Mouse (Mus musculus): Measurements from ENCODE around the gene Zmynd10. TPM values are rescaled to one million over a fixed set of nuclear protein-coding genes. Genes with fewer than 3 reads are reported as not detected.

Gene Zmynd10
- total RNA-seq, 2 experiments from 2014 or later, result not detected

DNA sequence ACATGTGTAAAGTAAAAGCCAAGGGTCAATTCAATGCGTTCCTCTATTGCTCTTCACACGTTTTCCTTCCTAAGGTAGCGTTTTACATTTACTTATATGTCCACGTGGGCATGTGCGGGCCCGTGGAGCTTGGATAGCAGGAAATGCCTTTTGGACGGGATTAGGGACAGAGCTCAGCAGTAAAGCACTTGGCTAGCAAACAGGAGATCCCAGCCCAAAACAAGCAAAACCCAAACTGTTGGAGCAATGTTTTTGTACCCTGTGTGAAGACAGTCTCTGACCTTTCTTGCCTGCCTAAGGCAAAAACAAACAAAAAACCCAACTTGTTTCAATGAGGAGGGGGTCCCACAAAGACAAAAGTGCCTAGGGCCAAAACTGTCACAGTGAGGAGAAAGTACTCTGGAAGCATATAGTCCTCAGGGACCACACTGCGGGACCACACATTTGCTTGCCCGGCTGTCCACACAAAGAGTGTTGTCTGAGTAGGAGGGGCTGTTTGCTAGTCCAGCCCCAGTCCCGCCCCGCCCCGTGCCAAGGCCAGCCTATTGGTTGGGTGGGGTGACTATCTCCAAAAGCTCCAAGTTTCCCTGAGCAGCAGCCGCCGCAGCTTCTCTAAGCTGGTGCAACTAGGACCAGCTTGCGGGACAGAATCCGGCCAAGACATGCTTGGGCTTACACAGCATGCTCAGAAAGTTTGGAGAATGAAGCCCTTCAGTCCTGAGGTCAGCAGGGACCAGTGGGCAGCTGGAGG lies 29.4 kb downstream of the Zmynd10 start, which contains the start of gene Hyal1:
Gene Hyal1 (plus strand): TSS at position 571 of the 751 bp plus-strand sequence.
- ATAC-seq (replicated peaks; ENCODE audit: poor library complexity, severe bottlenecking), result peak; percentile 66

- ATAC-seq (replicated peaks; ENCODE audit: poor library complexity, severe bottlenecking), result no peak
Measured at GRCm38 (mm10) chr9:107577871-107578270, 30.8 kb downstream of the Zmynd10 start.

DNA sequence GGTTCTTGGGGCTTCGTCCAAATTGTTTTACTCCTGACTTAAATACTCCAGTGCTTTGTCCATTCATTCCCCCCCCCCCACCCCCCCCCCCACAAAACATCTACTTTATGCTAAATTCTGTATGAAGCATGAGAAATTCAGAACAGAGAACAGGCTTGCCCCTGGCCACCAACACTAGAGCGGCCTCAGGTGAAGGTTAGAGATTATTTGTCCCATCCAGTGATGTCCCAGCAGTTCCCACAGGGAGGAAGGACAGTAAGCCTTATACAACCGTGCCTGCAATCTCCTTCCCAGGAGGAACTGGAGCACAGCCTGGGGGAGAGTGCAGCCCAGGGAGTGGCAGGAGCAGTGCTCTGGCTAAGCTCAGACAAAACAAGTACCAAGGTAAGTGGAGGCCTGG lies 31.5 kb downstream of the Zmynd10 start, which contains the start of gene Naa80:
Gene Naa80 (plus strand): TSS at position 301 of the 400 bp plus-strand sequence.
- ATAC-seq (replicated peaks; ENCODE audit: poor library complexity, severe bottlenecking), result no peak

DNA sequence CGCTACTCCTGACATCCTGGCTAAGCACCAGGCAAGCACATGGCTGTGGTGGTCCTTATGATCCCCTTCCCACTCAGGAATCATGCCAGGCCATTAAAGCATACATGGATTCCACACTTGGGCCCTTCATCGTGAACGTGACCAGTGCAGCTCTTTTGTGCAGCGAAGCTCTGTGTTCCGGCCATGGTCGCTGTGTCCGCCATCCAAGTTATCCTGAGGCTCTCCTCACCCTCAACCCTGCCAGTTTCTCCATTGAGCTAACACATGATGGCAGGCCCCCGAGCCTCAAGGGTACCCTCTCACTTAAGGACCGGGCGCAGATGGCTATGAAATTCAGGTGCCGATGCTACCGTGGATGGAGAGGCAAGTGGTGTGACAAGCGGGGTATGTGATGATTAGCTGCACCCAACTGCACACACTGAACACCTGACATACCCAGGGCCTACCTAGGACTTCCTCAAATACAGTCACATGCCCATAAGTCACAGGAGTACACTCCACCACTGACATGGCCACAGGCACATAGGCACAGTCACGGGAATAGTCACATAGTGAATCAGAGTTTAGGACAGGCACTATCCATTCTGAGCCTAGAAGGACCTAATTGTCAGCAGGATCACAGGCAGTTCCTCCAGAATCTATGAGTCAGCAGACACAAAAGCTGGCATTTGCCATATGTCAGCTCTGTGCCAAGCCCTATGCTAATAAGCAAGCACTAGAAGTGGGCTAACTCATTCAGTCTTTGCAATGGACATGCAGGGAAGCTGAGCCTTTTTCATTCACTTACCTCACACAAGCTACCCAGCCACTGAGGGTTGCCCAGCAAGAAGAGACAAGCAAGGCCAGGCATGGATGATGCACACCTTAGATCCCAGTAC lies 32.2 kb downstream of the Zmynd10 start:
- ATAC-seq (replicated peaks; ENCODE audit: poor library complexity, severe bottlenecking), result no peak

GRCm38 (mm10) chr9:107580501-107581317 lies 33.6 kb downstream of the Zmynd10 start, which contains the start of gene Hyal3:
TSS of gene Hyal3 (plus strand) at chr9:107580818.
- peak; percentile 78 for ATAC-seq (replicated peaks; ENCODE audit: poor library complexity, severe bottlenecking)

DNA sequence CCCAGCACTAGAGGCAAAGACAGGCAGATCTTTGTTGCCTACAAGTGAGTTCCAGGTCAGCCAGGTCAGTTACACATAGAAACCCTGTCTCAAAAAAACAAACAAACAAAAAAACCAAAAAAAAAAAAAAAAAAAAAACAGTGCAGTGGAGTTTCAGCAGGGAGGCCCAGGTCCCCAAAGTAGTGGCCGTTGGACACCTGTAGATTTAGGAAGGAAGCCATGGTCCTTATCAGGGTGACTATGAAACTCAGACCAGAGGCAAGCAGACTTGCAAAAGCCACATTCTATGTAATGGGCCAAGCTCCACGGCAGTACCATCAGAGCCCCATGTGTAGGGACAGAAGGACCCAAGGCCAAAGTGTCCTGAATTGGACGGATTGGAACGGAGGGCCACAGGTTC lies 34.5 kb downstream of the Zmynd10 start:
- no peak for ATAC-seq (replicated peaks; ENCODE audit: poor library complexity, severe bottlenecking)

- ATAC-seq (replicated peaks; ENCODE audit: poor library complexity, severe bottlenecking), result no peak
Measured at GRCm38 (mm10) chr9:107582509-107583062, 35.5 kb downstream of the Zmynd10 start.

DNA sequence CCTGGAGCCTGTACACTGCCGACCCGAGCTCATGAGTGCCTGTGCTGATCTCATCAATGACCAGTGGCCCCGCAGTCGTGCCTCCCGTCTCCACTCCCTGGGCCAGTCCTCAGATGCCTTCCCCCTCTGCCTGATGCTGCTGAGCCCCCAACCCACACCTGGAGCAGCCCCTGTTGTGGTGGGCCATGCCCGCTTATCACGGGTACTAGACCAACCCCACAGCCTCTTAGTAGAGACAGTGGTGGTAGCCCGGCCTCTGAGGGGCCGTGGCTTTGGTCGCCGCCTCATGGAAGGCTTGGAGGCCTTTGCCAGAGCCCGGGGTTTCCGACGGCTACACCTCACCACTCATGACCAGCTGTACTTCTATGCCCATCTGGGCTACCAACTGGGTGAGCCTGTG lies 36.1 kb downstream of the Zmynd10 start:
- ATAC-seq (replicated peaks; ENCODE audit: poor library complexity, severe bottlenecking), result no peak

GRCm38 (mm10) chr9:107586504-107586903 lies 39.4 kb downstream of the Zmynd10 start:
- ATAC-seq (replicated peaks; ENCODE audit: poor library complexity, severe bottlenecking), result no peak

GRCm38 (mm10) chr9:107586974-107587832 lies 40.1 kb downstream of the Zmynd10 start, which contains the start of gene Ifrd2:
TSS of gene Ifrd2 (plus strand) at chr9:107587642.
- peak; percentile 94 for ATAC-seq (replicated peaks; ENCODE audit: poor library complexity, severe bottlenecking)

GRCm38 (mm10) chr9:107587833-107588639 lies 40.9 kb downstream of the Zmynd10 start:
- ATAC-seq (replicated peaks; ENCODE audit: poor library complexity, severe bottlenecking), result peak; percentile 26

DNA sequence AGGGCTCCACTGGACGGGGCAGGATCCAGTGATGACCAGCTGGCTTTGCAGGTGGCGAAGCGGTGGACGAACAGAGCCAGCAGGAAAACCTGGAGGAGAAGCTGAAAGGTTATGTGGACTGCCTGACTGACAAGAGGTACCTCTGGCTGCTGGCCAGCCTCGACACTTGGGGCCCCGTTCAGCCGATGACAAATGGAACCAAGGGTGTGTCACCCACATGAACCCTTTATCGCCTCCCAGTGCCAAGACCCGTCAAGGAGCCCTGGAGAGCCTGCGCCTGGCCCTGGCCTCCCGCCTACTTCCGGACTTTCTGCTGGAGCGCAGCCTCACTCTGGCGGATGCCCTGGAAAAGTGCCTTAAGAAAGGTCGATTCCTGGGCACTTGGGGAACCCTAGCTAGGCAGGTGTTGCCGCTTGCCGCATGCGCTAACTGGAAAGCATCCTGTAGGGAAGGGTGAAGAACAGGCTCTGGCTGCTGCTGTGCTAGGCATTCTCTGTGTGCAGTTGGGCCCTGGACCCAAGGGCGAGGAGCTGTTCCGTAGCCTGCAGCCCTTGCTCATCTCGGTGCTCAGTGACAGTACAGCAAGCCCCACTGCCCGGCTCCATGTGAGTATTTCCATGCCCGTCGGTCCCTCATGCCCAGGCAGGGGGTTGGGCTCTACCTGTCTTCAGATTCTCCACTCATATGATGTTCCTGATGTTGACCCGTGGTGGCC lies 43.1 kb downstream of the Zmynd10 start:
- ATAC-seq (replicated peaks; ENCODE audit: poor library complexity, severe bottlenecking), result no peak

DNA sequence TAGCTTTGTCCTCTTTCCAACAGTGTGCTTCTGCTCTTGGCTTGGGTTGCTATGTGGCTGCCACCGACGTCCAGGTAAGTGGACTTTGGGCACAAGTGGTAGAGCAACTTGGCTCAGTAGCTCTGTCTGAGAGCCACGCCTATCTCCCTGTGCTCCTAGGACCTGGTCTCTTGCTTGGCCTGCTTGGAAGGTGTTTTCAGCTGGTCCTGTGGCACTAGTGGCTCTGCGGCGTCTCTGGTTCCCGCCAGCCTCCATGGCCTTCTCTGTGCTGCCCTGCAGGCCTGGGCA lies 43.6 kb downstream of the Zmynd10 start:
- no peak for ATAC-seq (replicated peaks; ENCODE audit: poor library complexity, severe bottlenecking)

DNA sequence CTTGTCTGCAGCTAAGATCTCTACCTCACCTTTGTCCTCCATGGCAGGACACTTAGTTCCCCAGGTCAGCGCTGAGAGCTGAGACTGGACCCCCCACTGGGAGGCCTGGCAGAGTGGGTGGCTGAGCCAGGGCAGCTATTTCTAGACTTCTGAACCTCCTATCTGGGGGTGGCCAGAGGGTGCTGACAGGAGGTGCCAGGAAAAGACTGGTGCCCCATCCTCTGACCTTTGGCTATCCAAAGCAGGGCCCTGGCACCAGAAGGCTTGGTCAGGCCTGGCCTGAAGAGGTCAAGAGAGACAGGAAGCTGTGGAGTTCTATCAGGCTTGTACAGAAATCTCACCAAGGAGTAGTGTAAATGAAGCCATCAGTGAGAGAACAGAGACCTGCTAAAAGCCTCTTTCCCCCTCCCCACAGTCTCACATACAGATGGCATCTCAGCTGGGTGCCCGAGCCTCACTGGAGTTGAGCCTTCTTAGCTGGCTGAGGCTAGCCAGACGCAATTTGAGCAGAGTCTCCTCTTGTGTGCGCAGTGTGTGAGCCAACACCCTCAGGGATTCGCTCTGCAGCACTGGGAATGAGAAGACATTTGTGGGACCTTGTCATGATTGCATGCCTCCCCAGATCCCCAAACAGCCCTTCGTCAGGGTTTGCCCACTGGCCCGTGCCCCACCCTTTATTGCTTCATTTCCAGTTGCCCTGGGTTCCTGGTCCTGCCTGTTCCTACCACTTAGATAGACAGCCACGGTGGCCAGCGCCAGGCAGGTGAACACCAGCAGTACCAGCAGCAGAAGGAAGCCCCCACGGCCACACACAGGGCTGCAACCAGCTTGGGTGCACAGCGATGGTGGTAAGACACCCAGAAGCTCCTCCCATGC lies 46.2 kb downstream of the Zmynd10 start:
- peak; percentile 47 for ATAC-seq (replicated peaks; ENCODE audit: poor library complexity, severe bottlenecking)

DNA sequence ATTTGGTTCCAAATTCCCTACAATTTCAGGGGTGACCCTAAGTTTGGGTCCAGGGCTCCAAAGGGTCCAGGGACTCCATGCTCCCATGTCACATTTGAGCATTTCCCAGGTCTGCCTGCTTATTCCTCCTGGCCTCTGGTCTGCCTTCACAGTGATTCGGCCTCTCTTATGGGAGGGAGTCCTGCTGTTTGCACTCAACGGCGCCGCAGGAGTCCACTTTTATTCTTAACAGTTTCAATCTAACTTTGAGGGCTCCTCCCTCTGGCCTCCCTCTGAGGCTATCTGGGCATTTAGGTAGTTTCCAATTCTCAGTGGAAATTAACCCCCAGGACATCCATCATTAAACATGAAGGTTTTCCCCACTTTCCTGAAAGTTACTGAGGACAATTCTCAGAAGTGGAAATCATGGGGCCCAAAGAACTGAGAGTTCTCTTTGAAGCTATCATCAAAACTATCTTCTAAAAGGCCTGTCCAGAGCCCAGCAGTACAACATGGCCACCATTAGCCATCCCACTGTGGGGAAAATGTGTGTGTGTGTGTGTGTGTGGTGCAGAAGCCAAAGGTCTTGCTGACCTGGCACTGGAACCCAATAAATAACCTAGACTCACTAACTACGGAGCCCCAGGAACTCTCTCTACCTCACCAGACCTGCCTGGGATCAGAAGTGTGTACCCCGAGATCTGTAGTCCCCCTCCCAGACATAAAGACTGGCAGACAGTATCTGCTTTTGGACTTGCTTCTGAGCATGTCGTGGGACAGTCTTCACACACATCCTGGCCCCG lies 47.4 kb downstream of the Zmynd10 start:
- ATAC-seq (replicated peaks; ENCODE audit: poor library complexity, severe bottlenecking), result no peak

Data from granulocyte monocyte progenitor cell, adult 5-6 weeks (primary cell).